Comparison of ENCODE assay signal across 8 mouse cellular contexts in genomic region chr1:151427888-151428262, GRCm38 (mm10). TPM values are rescaled to one million over a fixed set of nuclear protein-coding genes. Genes with fewer than 3 reads are reported as not detected.
DNase-seq lines count a peak whose midpoint lies in the region; ATAC-seq and TF ChIP-seq lines count a peak whose summit lies in the region.

No protein-coding gene starts in this region.

- ATAC-seq in heart, embryonic 16.5 days (replicated peaks; ENCODE audit: extremely low read depth, insufficient read depth, low FRiP score) = peak; percentile 46
- peak; percentile 82 for ATAC-seq in hindbrain, embryonic 11.5 days (ENCODE audit: low FRiP score)
- ATAC-seq in midbrain, embryonic 12.5 days (ENCODE audit: low FRiP score, low read depth) = peak; percentile 78

- under 1% methylated on average over 26 of the region's 26 CpGs for WGBS in heart, embryonic 16.5 days
- under 1% methylated on average over 26 of the region's 26 CpGs for WGBS in bone marrow, adult 2 months
- under 1% methylated on average over 24 of the region's 26 CpGs for WGBS in hindbrain, embryonic 11.5 days
- WGBS in midbrain, embryonic 12.5 days = 1% methylated on average over 26 of the region's 26 CpGs

- TF ChIP-seq POLR2A in bone marrow, adult 2 months (IDR thresholded peaks at IDR 0.05; ENCODE audit: borderline replicate concordance, control insufficient read depth, low read depth, low read length) = no peak

- H3K9me3 ChIP-seq in heart, embryonic 16.5 days (replicated peaks; ENCODE audit: control insufficient read depth, low read length) = no peaks in the 10 kb centered on the region
- no peaks in the 10 kb centered on the region for H3K9me3 ChIP-seq in hindbrain, embryonic 11.5 days (ENCODE audit: control insufficient read depth, low read length)
- H3K9me3 ChIP-seq in midbrain, embryonic 12.5 days = no peaks in the 10 kb centered on the region

- H3K4me2 ChIP-seq in heart, embryonic 16.5 days (ENCODE audit: low read depth, low read length) = peak overlapping the region; percentile 80
- H3K4me2 ChIP-seq in hindbrain, embryonic 11.5 days (replicated peaks; ENCODE audit: low read depth, low read length) = peak overlapping the region; percentile 46
- H3K4me2 ChIP-seq in midbrain, embryonic 12.5 days (replicated peaks) = peak overlapping the region; percentile 55

- H3K4me3 ChIP-seq in heart, embryonic 16.5 days (ENCODE audit: low read length) = peak overlapping the region; percentile 97
- H3K4me3 ChIP-seq in bone marrow, adult 2 months (replicated peaks; ENCODE audit: control insufficient read depth, low read depth, low read length) = peak overlapping the region; percentile 88
- peak overlapping the region; percentile 92 for H3K4me3 ChIP-seq in hindbrain, embryonic 11.5 days (ENCODE audit: low read depth, low read length)
- peak overlapping the region; percentile 78 for H3K4me3 ChIP-seq in midbrain, embryonic 12.5 days

- TF ChIP-seq CTCF in bone marrow, adult 2 months (IDR thresholded peaks at IDR 0.05; ENCODE audit: control insufficient read depth, insufficient read depth, low read length) = no peak

- no peak for DNase-seq in heart, adult 9 months (ENCODE audit: low spot score in 2 of 2)
- no peak for DNase-seq in hindbrain, embryonic 11.5 days (ENCODE audit: low spot score)
- no peak for DNase-seq in layer of hippocampus, postnatal 10 days (ENCODE audit: low spot score in 2 of 2)
- no peak for DNase-seq in urinary bladder, adult 18-20 months (ENCODE audit: low spot score in 2 of 2)
- DNase-seq in layer of hippocampus, postnatal 14 days (ENCODE audit: low spot score in 2 of 2) = no peak

- H3K36me3 ChIP-seq in heart, embryonic 16.5 days (ENCODE audit: control insufficient read depth, insufficient read depth) = no peaks in the 10 kb centered on the region
- H3K36me3 ChIP-seq in hindbrain, embryonic 11.5 days (ENCODE audit: control insufficient read depth, insufficient read depth, low read length) = no peaks in the 10 kb centered on the region
- H3K36me3 ChIP-seq in midbrain, embryonic 12.5 days = no peaks in the 10 kb centered on the region

- H3K4me1 ChIP-seq in heart, embryonic 16.5 days (ENCODE audit: control insufficient read depth, insufficient read depth, low read length) = peaks cover 14% of the 10 kb centered on the region
- H3K4me1 ChIP-seq in bone marrow, adult 2 months (ENCODE audit: control insufficient read depth, insufficient read depth, low read length) = no peaks in the 10 kb centered on the region; the same call in 1 of the 2 replicates
- peaks cover 4% of the 10 kb centered on the region; the same call in 1 of the 2 replicates for H3K4me1 ChIP-seq in hindbrain, embryonic 11.5 days (replicated peaks; ENCODE audit: control insufficient read depth, insufficient read depth, low read length)
- peaks cover 15% of the 10 kb centered on the region for H3K4me1 ChIP-seq in midbrain, embryonic 12.5 days

- H3K27me3 ChIP-seq in heart, embryonic 16.5 days (ENCODE audit: control insufficient read depth, insufficient read depth, low read length) = no peaks in the 10 kb centered on the region
- no peaks in the 10 kb centered on the region for H3K27me3 ChIP-seq in hindbrain, embryonic 11.5 days (ENCODE audit: control insufficient read depth, insufficient read depth, low read length)
- H3K27me3 ChIP-seq in midbrain, embryonic 12.5 days = no peaks in the 10 kb centered on the region

- peak overlapping the region; percentile 81 for H3K9ac ChIP-seq in heart, embryonic 16.5 days (ENCODE audit: low read length)
- peak overlapping the region; percentile 72 for H3K9ac ChIP-seq in hindbrain, embryonic 11.5 days (ENCODE audit: low read depth, low read length)
- peak overlapping the region; percentile 92 for H3K9ac ChIP-seq in midbrain, embryonic 12.5 days (replicated peaks)

- H3K27ac ChIP-seq in heart, embryonic 16.5 days (ENCODE audit: low read length) = peak overlapping the region; percentile 87
- peak overlapping the region; percentile 66 for H3K27ac ChIP-seq in bone marrow, adult 2 months (ENCODE audit: control insufficient read depth, insufficient read depth, low read depth, low read length, poor library complexity)
- peak overlapping the region; percentile 47; the same call in 1 of the 2 replicates for H3K27ac ChIP-seq in hindbrain, embryonic 11.5 days (ENCODE audit: low read depth, low read length)
- H3K27ac ChIP-seq in midbrain, embryonic 12.5 days (replicated peaks) = peak overlapping the region; percentile 97

RNA-seq across cellular contexts. Expression of gene Swt1, which starts 0.4 kb away (rescaled TPM):
- polyA plus RNA-seq in heart, embryonic 16.5 days (2015; fragmentation: Nextera tagmentation; extraction: Ambion mirVana) = 13.4 and 14.6 TPM in 2 replicates
- 9.1 and 11.1 TPM in 2 replicates for polyA plus RNA-seq in bone marrow, adult 2 months (2011; ENCODE audit: insufficient read depth, insufficient read length, low replicate concordance, missing spikeins)
- polyA plus RNA-seq in hindbrain, embryonic 11.5 days (2014; fragmentation: Nextera tagmentation; extraction: Ambion mirVana) = 23.7 and 27.6 TPM in 2 replicates
- polyA plus RNA-seq in midbrain, embryonic 12.5 days (2016; fragmentation: Nextera tagmentation; extraction: Ambion mirVana) = 28.5 and 32.9 TPM in 2 replicates
- total RNA-seq in layer of hippocampus, postnatal 10 days (2021) = 10 to 100 TPM; 12.8 to 13.4 TPM
- total RNA-seq in layer of hippocampus, postnatal 14 days (2021) = 10 to 100 TPM; 10.8 to 11.0 TPM

RNA-seq across cellular contexts. Expression of gene Trmt1l, which starts 0.5 kb away (rescaled TPM):
- 41.2 and 45.6 TPM in 2 replicates for polyA plus RNA-seq in heart, embryonic 16.5 days (2015; fragmentation: Nextera tagmentation; extraction: Ambion mirVana)
- polyA plus RNA-seq in bone marrow, adult 2 months (2011; ENCODE audit: insufficient read depth, insufficient read length, low replicate concordance, missing spikeins) = 12.9 and 25.7 TPM in 2 replicates
- polyA plus RNA-seq in hindbrain, embryonic 11.5 days (2014; fragmentation: Nextera tagmentation; extraction: Ambion mirVana) = 59.3 and 63.8 TPM in 2 replicates
- 66.7 and 68.1 TPM in 2 replicates for polyA plus RNA-seq in midbrain, embryonic 12.5 days (2016; fragmentation: Nextera tagmentation; extraction: Ambion mirVana)
- total RNA-seq in layer of hippocampus, postnatal 10 days (2021) = 10 to 100 TPM; 22.8 to 24.5 TPM
- 10 to 100 TPM; 27.1 to 29.2 TPM for total RNA-seq in layer of hippocampus, postnatal 14 days (2021)

Comparison
In these comparisons a context has a peak if more than half of its experiments do, and no peak if none do; other contexts are left out.
1. H3K27ac ChIP-seq: peak in every context shown above with its lines; median percentile 97 in midbrain, embryonic 12.5 days; 87 in heart, embryonic 16.5 days; 66 in bone marrow, adult 2 months; 47 in hindbrain, embryonic 11.5 days.